Mouse (Mus musculus): Measurements from ENCODE around the gene Gm28551. TPM values are rescaled to one million over a fixed set of nuclear protein-coding genes. Genes with fewer than 3 reads are reported as not detected.

Gene Gm28551
- polyA plus RNA-seq, 1 experiment = not detected

GRCm38 (mm10) chr1:53291197-53291596, 61.3 kb downstream of the Gm28551 start:
- TF ChIP-seq POLR2A (IDR thresholded peaks at IDR 0.05; ENCODE audit: borderline replicate concordance, extremely low read depth, low read depth, low read length) (no peak), CTCF (IDR thresholded peaks at IDR 0.05; ENCODE audit: insufficient read depth, low read length) (no peak)
- DNase-seq = no peak

More at GRCm38 (mm10) chr1:53291197-53291596, 61.3 kb downstream of the Gm28551 start:
- Histone ChIP-seq H3K4me3 (replicated peaks; ENCODE audit: extremely low read depth, low read depth, low read length) (no peak overlapping the region), H3K4me1 (ENCODE audit: control insufficient read depth, insufficient read depth, low read length) (no peaks in the 10 kb centered on the region)
- WGBS = 69% methylated on average over 3 of the region's 3 CpGs

Other genes with a start within 250 kb of the Gm28551 start
- not detected in 2 replicates for gene 1700019A02Rik, start 165.0 kb downstream of the Gm28551 start, polyA plus RNA-seq (2012; rRNA removed)
- 0.93 and 0.95 TPM in 2 replicates for gene Pms1, start 55.6 kb downstream of the Gm28551 start, polyA plus RNA-seq (2012; rRNA removed)
- 3.6 and 6.4 TPM in 2 replicates for gene Ormdl1, start 55.6 kb downstream of the Gm28551 start, polyA plus RNA-seq (2012; rRNA removed)
- gene Gm28778, start 55.6 kb downstream of the Gm28551 start, polyA plus RNA-seq (2012; rRNA removed) = 13.1 and 15.9 TPM in 2 replicates
- 2.2 and 3.9 TPM in 2 replicates for gene Osgepl1, start 39.0 kb downstream of the Gm28551 start, polyA plus RNA-seq (2012; rRNA removed)
- gene Asdurf, start within 50 bp of the Gm28551 start, polyA plus RNA-seq (2012; rRNA removed) = not detected in 2 replicates
- 3.7 and 5.5 TPM in 2 replicates for gene Asnsd1, start 85 bp upstream of the Gm28551 start, polyA plus RNA-seq (2012; rRNA removed)

Measured in lung, adult 2 months (tissue).